Comparison of ENCODE assay signal across 26 mouse cellular contexts in the genomic region with DNA sequence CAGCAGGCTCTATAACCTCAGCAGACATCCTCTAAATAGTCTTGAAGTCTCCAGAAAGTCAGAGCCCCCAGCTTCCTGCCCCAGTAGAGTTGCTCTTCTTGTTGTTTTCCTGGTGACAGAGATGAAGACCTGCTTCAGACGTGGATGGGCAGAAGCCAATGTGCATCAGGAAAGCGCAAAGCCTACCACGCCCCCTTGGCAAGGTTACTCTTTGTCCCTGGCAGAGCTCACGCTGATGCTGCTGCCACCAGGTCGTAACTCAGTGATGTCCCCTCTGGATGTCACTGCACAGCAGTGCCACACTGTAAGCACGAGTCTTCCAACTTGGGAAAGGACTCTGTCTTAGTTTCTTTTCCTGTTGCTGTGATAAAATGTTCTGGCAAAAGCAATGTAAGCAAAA.
"Had no signal": no experiment of that assay in that cellular context is flagged by ENCODE, and none has a peak within 500 bp of the region (broad histone marks: within the 10 kb centered on the region; RNA-seq: fewer than 3 reads in every experiment).

No protein-coding gene starts in this region.

- H3K27me3 ChIP-seq: embryonic facial prominence, embryonic 12.5 days; embryonic facial prominence, embryonic 13.5 days; embryonic facial prominence, embryonic 15.5 days; forebrain, embryonic 12.5 days; forebrain, embryonic 13.5 days had no signal

- H3K4me3 ChIP-seq: embryonic facial prominence, embryonic 10.5 days; embryonic facial prominence, embryonic 12.5 days; embryonic facial prominence, embryonic 13.5 days; embryonic facial prominence, embryonic 15.5 days; erythroblast, embryonic 14.5 days; forebrain, embryonic 10.5 days; forebrain, embryonic 12.5 days; forebrain, embryonic 13.5 days; gastrocnemius, adult 2 months; heart, adult 2 months; heart, embryonic 10.5 days had no signal

- H3K4me1 ChIP-seq: embryonic facial prominence, embryonic 12.5 days; embryonic facial prominence, embryonic 13.5 days; embryonic facial prominence, embryonic 15.5 days had no signal

- H3K4me2 ChIP-seq: embryonic facial prominence, embryonic 12.5 days; embryonic facial prominence, embryonic 13.5 days; embryonic facial prominence, embryonic 15.5 days; forebrain, embryonic 12.5 days; forebrain, embryonic 13.5 days; heart, embryonic 11.5 days had no signal

- DNase-seq: cerebellum, adult 2 months; cerebellum, adult 8-10 months; cerebellum, adult 9-11 months; cerebellum, postnatal 25 days; cerebellum, postnatal 36 days; embryo, embryonic 11 days; forebrain, postnatal 0 days; gastrocnemius, adult 2 months; gastrocnemius, postnatal 10 days; gastrocnemius, postnatal 14 days; gastrocnemius, postnatal 25 days; gastrocnemius, postnatal 36 days; heart, adult 18-20 months; heart, adult 2 months had no signal

- ATAC-seq: forebrain, embryonic 13.5 days; forebrain, embryonic 14.5 days; forebrain, embryonic 16.5 days; forebrain, postnatal 0 days had no signal

- H3K27ac ChIP-seq: embryonic facial prominence, embryonic 10.5 days; embryonic facial prominence, embryonic 12.5 days; embryonic facial prominence, embryonic 13.5 days; embryonic facial prominence, embryonic 15.5 days; forebrain, embryonic 10.5 days; forebrain, embryonic 12.5 days; forebrain, embryonic 13.5 days; gastrocnemius, adult 2 months; heart, adult 2 months; heart, embryonic 10.5 days had no signal

- H3K9me3 ChIP-seq: embryonic facial prominence, embryonic 10.5 days; embryonic facial prominence, embryonic 12.5 days; embryonic facial prominence, embryonic 13.5 days; embryonic facial prominence, embryonic 15.5 days; forebrain, embryonic 10.5 days; forebrain, embryonic 12.5 days; forebrain, embryonic 13.5 days; heart, embryonic 10.5 days had no signal

- H3K9ac ChIP-seq: embryonic facial prominence, embryonic 12.5 days; embryonic facial prominence, embryonic 13.5 days; embryonic facial prominence, embryonic 15.5 days; forebrain, embryonic 12.5 days; forebrain, embryonic 13.5 days; forebrain, postnatal 0 days had no signal

- H3K36me3 ChIP-seq: embryonic facial prominence, embryonic 10.5 days; embryonic facial prominence, embryonic 12.5 days; embryonic facial prominence, embryonic 13.5 days; embryonic facial prominence, embryonic 15.5 days; forebrain, embryonic 10.5 days; forebrain, embryonic 12.5 days; heart, embryonic 10.5 days had no signal
